Mouse (Mus musculus): Measurements from ENCODE around the gene Mbtps1. TPM values are rescaled to one million over a fixed set of nuclear protein-coding genes. Genes with fewer than 3 reads are reported as not detected.

The Mbtps1 gene
- total and polyA plus RNA-seq, 3 experiments, result 33.1 to 59.9 TPM; not detected in 1

DNA sequence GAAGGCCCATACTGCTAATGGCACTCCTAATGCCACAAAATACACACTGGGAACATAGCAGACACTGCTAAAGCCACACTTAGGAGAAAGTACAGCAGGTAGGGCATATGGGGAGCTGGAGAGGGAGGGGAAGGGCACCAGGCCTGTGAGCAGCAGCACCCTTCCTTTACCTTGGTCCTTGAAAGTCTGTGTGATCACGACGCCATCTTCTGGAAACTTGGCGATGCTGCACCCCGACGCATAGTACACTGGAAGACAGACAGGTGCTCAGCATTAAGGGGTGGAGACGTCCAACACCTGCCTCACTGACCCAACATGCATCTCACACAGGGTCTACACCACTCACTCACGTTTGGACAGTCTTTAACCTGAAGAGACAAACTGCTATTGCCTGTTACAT, 38.4 kb downstream of the Mbtps1 start:
- DNase-seq (ENCODE audit: low read depth, low spot score), result peak; percentile 41
- no peak overlapping the region for H3K9ac ChIP-seq (ENCODE audit: control insufficient read depth, low read depth, low read length, poor library complexity, severe bottlenecking)
- no peak overlapping the region for H3K27ac ChIP-seq (ENCODE audit: control insufficient read depth, low read depth, low read length)
- H3K36me3 ChIP-seq (ENCODE audit: control insufficient read depth in 1 of 2, insufficient read depth in 2 of 2, low read length in 2 of 2), result peaks cover 13 to 24% of the 10 kb centered on the region in 2 experiments
- H3K9me3 ChIP-seq (replicated peaks; ENCODE audit: insufficient read depth, low read length), result no peaks in the 10 kb centered on the region
- no peak for TF ChIP-seq NELFE (IDR thresholded peaks at IDR 0.05; ENCODE audit: low read depth, low read length)
- no peak for TF ChIP-seq BHLHE40 (IDR thresholded peaks at IDR 0.05; ENCODE audit: borderline replicate concordance, low read depth, low read length)
- no peak for TF ChIP-seq RCOR1 (IDR thresholded peaks at IDR 0.05; ENCODE audit: low read depth, low read length)
- no peak for TF ChIP-seq NRF1 (IDR thresholded peaks at IDR 0.05; ENCODE audit: insufficient read depth, low read depth, low read length, poor library complexity, severe bottlenecking)
- TF ChIP-seq MAX (IDR thresholded peaks at IDR 0.05; ENCODE audit: low read length), result no peak
- TF ChIP-seq CTCF (IDR thresholded peaks at IDR 0.05 in 2 of 3, conservative IDR thresholded peaks at IDR 0.05 in 1 of 3; ENCODE audit: control insufficient read depth in 1 of 3, insufficient read depth in 1 of 3, low read depth in 2 of 3, low read length in 3 of 3, poor library complexity in 1 of 3, severe bottlenecking in 1 of 3), result peak; percentile 46 to 59 (median 53); a peak in 5 of 6 replicates
- no peak for TF ChIP-seq EP300 (IDR thresholded peaks at IDR 0.05; ENCODE audit: low read depth in 1 of 2, low read length in 2 of 2)
- TF ChIP-seq ZNF384 (IDR thresholded peaks at IDR 0.05; ENCODE audit: low read depth, low read length), result no peak
- peak; percentile 31; the same call in 1 of the 2 replicates for TF ChIP-seq SMC3 (IDR thresholded peaks at IDR 0.05; ENCODE audit: low read depth, low read length)
- TF ChIP-seq TBP (IDR thresholded peaks at IDR 0.05; ENCODE audit: low read depth, low read length), result no peak
- TF ChIP-seq RAD21 (IDR thresholded peaks at IDR 0.05; ENCODE audit: low read depth, low read length), result peak; percentile 43
- no peak for TF ChIP-seq ZKSCAN1 (IDR thresholded peaks at IDR 0.05; ENCODE audit: low read depth, low read length)
- no peak overlapping the region for H3K4me3 ChIP-seq (ENCODE audit: control insufficient read depth in 1 of 2, insufficient read depth in 1 of 2, low read depth in 2 of 2, low read length in 2 of 2)
- peaks cover 12 to 16% of the 10 kb centered on the region in 2 experiments; a peak in 3 of 4 replicates for H3K4me1 ChIP-seq (ENCODE audit: control insufficient read depth in 1 of 2, insufficient read depth in 2 of 2, low read length in 2 of 2)
- H3K79me2 ChIP-seq (ENCODE audit: control insufficient read depth, insufficient read depth, low read length, poor library complexity), result no peaks in the 10 kb centered on the region
- no peaks in the 10 kb centered on the region for H3K27me3 ChIP-seq (ENCODE audit: control insufficient read depth in 1 of 2, insufficient read depth in 2 of 2, low read length in 2 of 2)

DNA sequence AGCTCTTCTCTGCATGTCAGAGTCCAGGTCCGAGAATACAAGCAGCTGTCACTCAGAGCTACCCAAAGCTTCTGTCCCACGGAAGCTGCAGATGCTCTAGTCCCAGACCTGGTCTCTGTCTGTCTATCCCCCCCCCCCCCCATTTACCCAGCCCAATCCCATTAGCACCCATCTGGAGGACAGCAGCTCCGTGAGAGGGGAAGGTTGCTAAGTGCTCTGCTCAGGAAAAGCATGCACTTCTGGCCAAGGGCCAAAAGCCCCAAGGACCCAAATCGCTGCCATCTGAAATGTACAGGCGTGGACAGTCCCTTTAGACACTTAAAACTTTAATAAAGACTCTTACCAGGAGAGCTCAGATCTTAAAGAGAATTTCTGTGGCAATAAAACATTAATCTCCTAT, 41.9 kb downstream of the Mbtps1 start:
- TF ChIP-seq NELFE (IDR thresholded peaks at IDR 0.05; ENCODE audit: low read depth, low read length) (no peak), EP300 (IDR thresholded peaks at IDR 0.05; ENCODE audit: low read depth in 1 of 2, low read length in 2 of 2) (no peak), UBTF (IDR thresholded peaks at IDR 0.05; ENCODE audit: borderline replicate concordance, insufficient read depth, low read depth, low read length) (no peak), MEF2A (IDR thresholded peaks at IDR 0.05; ENCODE audit: extremely low read depth, insufficient replicate concordance, low read depth, low read length, poor library complexity, severe bottlenecking) (no peak), MAZ (IDR thresholded peaks at IDR 0.05; ENCODE audit: low read depth, low read length) (no peak), ELF1 (IDR thresholded peaks at IDR 0.05; ENCODE audit: low read depth, low read length) (no peak), NRF1 (IDR thresholded peaks at IDR 0.05; ENCODE audit: insufficient read depth, low read depth, low read length, poor library complexity, severe bottlenecking) (no peak), JUND (IDR thresholded peaks at IDR 0.05; ENCODE audit: low read depth, low read length) (no peak), POLR2A (IDR thresholded peaks at IDR 0.05; ENCODE audit: control insufficient read depth in 1 of 2, insufficient read depth in 1 of 2, low read depth in 1 of 2, low read length in 2 of 2, poor library complexity in 1 of 2) (no peak), BHLHE40 (IDR thresholded peaks at IDR 0.05; ENCODE audit: borderline replicate concordance, low read depth, low read length) (no peak), TCF12 (IDR thresholded peaks at IDR 0.05; ENCODE audit: low read depth, low read length) (no peak), GATA1 (IDR thresholded peaks at IDR 0.05; ENCODE audit: low read depth, low read length) (no peak)
- peaks cover 25 to 29% of the 10 kb centered on the region in 2 experiments for H3K4me1 ChIP-seq (ENCODE audit: control insufficient read depth in 1 of 2, insufficient read depth in 2 of 2, low read length in 2 of 2)
- no peak for DNase-seq (ENCODE audit: low read depth, low spot score)
- H3K9me3 ChIP-seq (replicated peaks; ENCODE audit: insufficient read depth, low read length), result no peaks in the 10 kb centered on the region
- no peak overlapping the region for H3K4me3 ChIP-seq (ENCODE audit: control insufficient read depth in 1 of 2, insufficient read depth in 1 of 2, low read depth in 2 of 2, low read length in 2 of 2)
- H3K27ac ChIP-seq (ENCODE audit: control insufficient read depth, low read depth, low read length), result no peak overlapping the region
- H3K79me2 ChIP-seq (ENCODE audit: control insufficient read depth, insufficient read depth, low read length, poor library complexity), result no peaks in the 10 kb centered on the region
- no peaks in the 10 kb centered on the region for H3K27me3 ChIP-seq (ENCODE audit: control insufficient read depth in 1 of 2, insufficient read depth in 2 of 2, low read length in 2 of 2)
- peaks cover 23 to 26% of the 10 kb centered on the region in 2 experiments for H3K36me3 ChIP-seq (ENCODE audit: control insufficient read depth in 1 of 2, insufficient read depth in 2 of 2, low read length in 2 of 2)
- H3K9ac ChIP-seq (ENCODE audit: control insufficient read depth, low read depth, low read length, poor library complexity, severe bottlenecking), result no peak overlapping the region

Measured in MEL (cell line).